Comparison of ENCODE assay signal across 11 mouse cellular contexts in genomic region chr11:44832940-44833254, GRCm38 (mm10).
DNase-seq lines count a peak whose midpoint lies in the region; ATAC-seq and TF ChIP-seq lines count a peak whose summit lies in the region.
"Had no signal": no experiment of that assay in that cellular context is flagged by ENCODE, and none has a peak within 500 bp of the region (broad histone marks: within the 10 kb centered on the region; RNA-seq: fewer than 3 reads in every experiment).

No protein-coding gene starts in this region.

- peaks cover 29% of the 10 kb centered on the region for H3K4me1 ChIP-seq in embryonic facial prominence, embryonic 12.5 days
- peaks cover 27% of the 10 kb centered on the region for H3K4me1 ChIP-seq in hindbrain, embryonic 14.5 days (replicated peaks; ENCODE audit: control insufficient read depth, insufficient read depth, low read length)
- H3K4me1 ChIP-seq in midbrain, embryonic 16.5 days (ENCODE audit: control insufficient read depth, insufficient read depth, low read length): peaks cover 23% of the 10 kb centered on the region
- H3K4me1 ChIP-seq: liver, embryonic 15.5 days had no signal

- peak; percentile 81 for DNase-seq in brain, embryonic 14.5 days (ENCODE audit: low read depth)
- DNase-seq in hindbrain, embryonic 14.5 days (ENCODE audit: low spot score): no peak
- DNase-seq in spleen, adult 18-20 months: no peak
- no peak for DNase-seq in cerebellum, adult 18-20 months
- DNase-seq in spleen, postnatal 36 days (ENCODE audit: low spot score in 2 of 2): no peak
- DNase-seq: adrenal gland, postnatal 14 days; heart, postnatal 36 days had no signal

- peak overlapping the region; percentile 40 for H3K4me2 ChIP-seq in embryonic facial prominence, embryonic 12.5 days (replicated peaks)
- H3K4me2 ChIP-seq in hindbrain, embryonic 14.5 days (replicated peaks): peak overlapping the region; percentile 41
- H3K4me2 ChIP-seq in midbrain, embryonic 16.5 days (ENCODE audit: low read length): peak overlapping the region; percentile 37
- H3K4me2 ChIP-seq: liver, embryonic 15.5 days had no signal

- WGBS in embryonic facial prominence, embryonic 12.5 days: 2% methylated on average over 4 of the region's 4 CpGs
- 5% methylated on average over 4 of the region's 4 CpGs for WGBS in hindbrain, embryonic 14.5 days
- WGBS in midbrain, embryonic 16.5 days: 4% methylated on average over 4 of the region's 4 CpGs

- H3K27me3 ChIP-seq in embryonic facial prominence, embryonic 12.5 days: peaks cover 6% of the 10 kb centered on the region; the same call in 1 of the 2 replicates
- H3K27me3 ChIP-seq in hindbrain, embryonic 14.5 days (ENCODE audit: control insufficient read depth, insufficient read depth, low read length): no peaks in the 10 kb centered on the region
- H3K27me3 ChIP-seq in midbrain, embryonic 16.5 days (ENCODE audit: control insufficient read depth, insufficient read depth, low read depth, low read length): no peaks in the 10 kb centered on the region

- ATAC-seq in embryonic facial prominence, embryonic 12.5 days (ENCODE audit: insufficient number of reproducible peaks, insufficient read depth, low FRiP score, low TSS enrichment): no peak
- peak; percentile 28; the same call in 1 of the 2 replicates for ATAC-seq in hindbrain, embryonic 14.5 days (ENCODE audit: low FRiP score)
- ATAC-seq in midbrain, embryonic 16.5 days: peak; percentile 58; the same call in 1 of the 2 replicates

- TF ChIP-seq CTCF in brain, embryonic 14.5 days (IDR thresholded peaks at IDR 0.05; ENCODE audit: borderline replicate concordance, extremely low read depth, insufficient read depth, insufficient read length): no peak

- TF ChIP-seq POLR2A in brain, embryonic 14.5 days (IDR thresholded peaks at IDR 0.05; ENCODE audit: borderline replicate concordance, extremely low read depth, insufficient read depth, insufficient read length, poor library complexity, severe bottlenecking): no peak

- H3K4me3 ChIP-seq in embryonic facial prominence, embryonic 12.5 days: peak overlapping the region; percentile 17; the same call in 1 of the 2 replicates
- no peak overlapping the region for H3K4me3 ChIP-seq in hindbrain, embryonic 14.5 days (replicated peaks; ENCODE audit: low read length)
- peak overlapping the region; percentile 13; the same call in 1 of the 2 replicates for H3K4me3 ChIP-seq in midbrain, embryonic 16.5 days (ENCODE audit: low read depth, low read length)
- H3K4me3 ChIP-seq: layer of hippocampus, adult 2 months; liver, embryonic 15.5 days had no signal

- H3K9ac ChIP-seq in embryonic facial prominence, embryonic 12.5 days: no peak overlapping the region
- H3K9ac ChIP-seq in hindbrain, embryonic 14.5 days: 0 out of 2 replicates have a peak overlapping the region, but pooled peaks have one; percentile 34
- peak overlapping the region; percentile 39 for H3K9ac ChIP-seq in midbrain, embryonic 16.5 days (ENCODE audit: low read depth, low read length)
- H3K9ac ChIP-seq: liver, embryonic 15.5 days had no signal

- H3K36me3 ChIP-seq in embryonic facial prominence, embryonic 12.5 days: no peaks in the 10 kb centered on the region
- no peaks in the 10 kb centered on the region for H3K36me3 ChIP-seq in hindbrain, embryonic 14.5 days (replicated peaks; ENCODE audit: control insufficient read depth, insufficient read depth)
- no peaks in the 10 kb centered on the region for H3K36me3 ChIP-seq in midbrain, embryonic 16.5 days (ENCODE audit: control insufficient read depth, insufficient read depth, low read length)
- H3K36me3 ChIP-seq: liver, embryonic 15.5 days had no signal

- H3K27ac ChIP-seq in embryonic facial prominence, embryonic 12.5 days: peak overlapping the region; percentile 38
- H3K27ac ChIP-seq in hindbrain, embryonic 14.5 days: peak overlapping the region; percentile 77
- peak overlapping the region; percentile 67; the same call in 1 of the 2 replicates for H3K27ac ChIP-seq in midbrain, embryonic 16.5 days (ENCODE audit: low read length)
- H3K27ac ChIP-seq: layer of hippocampus, adult 2 months; liver, embryonic 15.5 days had no signal

- H3K9me3 ChIP-seq in embryonic facial prominence, embryonic 12.5 days: no peaks in the 10 kb centered on the region
- no peaks in the 10 kb centered on the region for H3K9me3 ChIP-seq in hindbrain, embryonic 14.5 days (ENCODE audit: control insufficient read depth, low read length)
- no peaks in the 10 kb centered on the region for H3K9me3 ChIP-seq in midbrain, embryonic 16.5 days (replicated peaks; ENCODE audit: control insufficient read depth, low read length, poor library complexity, severe bottlenecking)
- H3K9me3 ChIP-seq: liver, embryonic 15.5 days had no signal
